In genomic region chr12:106565263-106565681, GRCm38 (mm10) we compare ENCODE assay signal across 20 mouse cellular contexts.
DNase-seq lines count a peak whose midpoint lies in the region; ATAC-seq and TF ChIP-seq lines count a peak whose summit lies in the region.
"Had no signal": no experiment of that assay in that cellular context is flagged by ENCODE, and none has a peak within 500 bp of the region (broad histone marks: within the 10 kb centered on the region; RNA-seq: fewer than 3 reads in every experiment).

No protein-coding gene starts in this region.

- no peaks in the 10 kb centered on the region for H3K36me3 ChIP-seq in forebrain, postnatal 0 days (ENCODE audit: insufficient read depth)
- H3K36me3 ChIP-seq in forebrain, embryonic 11.5 days (ENCODE audit: control insufficient read depth, insufficient read depth, low read length): no peaks in the 10 kb centered on the region
- H3K36me3 ChIP-seq: G1E; hindbrain, embryonic 15.5 days; lung, embryonic 15.5 days had no signal

- TF ChIP-seq CTCF in forebrain, postnatal 0 days (IDR thresholded peaks at IDR 0.05; ENCODE audit: low read depth): no peak

- no peak for ATAC-seq in forebrain, postnatal 0 days
- no peak for ATAC-seq in forebrain, embryonic 11.5 days (replicated peaks; ENCODE audit: low FRiP score)
- no peak for ATAC-seq in megakaryocyte, adult 5-6 weeks (ENCODE audit: poor library complexity, severe bottlenecking)

- H3K4me2 ChIP-seq in forebrain, postnatal 0 days (ENCODE audit: low read depth): no peak overlapping the region
- no peak overlapping the region for H3K4me2 ChIP-seq in forebrain, embryonic 11.5 days (ENCODE audit: low read depth, low read length, severe bottlenecking)
- H3K4me2 ChIP-seq: hindbrain, embryonic 15.5 days; liver, embryonic 11.5 days; lung, embryonic 15.5 days had no signal

- H3K9ac ChIP-seq in forebrain, postnatal 0 days: no peak overlapping the region
- H3K9ac ChIP-seq in forebrain, embryonic 11.5 days (ENCODE audit: low read length): no peak overlapping the region
- H3K9ac ChIP-seq: hindbrain, embryonic 15.5 days; lung, embryonic 15.5 days had no signal

- DNase-seq in forebrain, postnatal 0 days: no peak
- DNase-seq in forebrain, embryonic 11.5 days (ENCODE audit: low spot score): no peak
- DNase-seq in CD4-positive helper T cell, adult 2 months (ENCODE audit: low read depth, low spot score): peak; percentile 64
- peak; percentile 16 for DNase-seq in ZHBTc4 (ENCODE audit: low read depth, low spot score)
- DNase-seq in thymus, adult 18-20 months: peak; percentile 11 to 52
- no peak for DNase-seq in adrenal gland, postnatal 25 days
- DNase-seq in layer of hippocampus, postnatal 25 days (ENCODE audit: extremely low spot score in 1 of 2, low spot score in 1 of 2): no peak
- DNase-seq: adrenal gland, postnatal 36 days; heart, adult 2 months; heart, postnatal 14 days; kidney, adult 2 months; kidney, postnatal 36 days; right cerebral cortex, adult 18-20 months had no signal

- no peaks in the 10 kb centered on the region for H3K9me3 ChIP-seq in forebrain, postnatal 0 days (ENCODE audit: low read length)
- H3K9me3 ChIP-seq in forebrain, embryonic 11.5 days (ENCODE audit: control insufficient read depth, low read length): no peaks in the 10 kb centered on the region
- H3K9me3 ChIP-seq: hindbrain, embryonic 15.5 days; lung, embryonic 15.5 days had no signal

- no peaks in the 10 kb centered on the region for H3K27me3 ChIP-seq in forebrain, postnatal 0 days (ENCODE audit: insufficient read depth, low read length)
- no peaks in the 10 kb centered on the region for H3K27me3 ChIP-seq in forebrain, embryonic 11.5 days (ENCODE audit: control insufficient read depth, insufficient read depth, low read length)
- H3K27me3 ChIP-seq: hindbrain, embryonic 15.5 days; lung, embryonic 15.5 days; megakaryocyte, embryonic 14.5 days had no signal

- H3K4me3 ChIP-seq in forebrain, postnatal 0 days (ENCODE audit: low read depth, low read length): no peak overlapping the region
- H3K4me3 ChIP-seq in forebrain, embryonic 11.5 days (ENCODE audit: low read depth, low read length): no peak overlapping the region
- H3K4me3 ChIP-seq: heart, adult 2 months; hindbrain, embryonic 15.5 days; lung, embryonic 15.5 days; megakaryocyte, embryonic 14.5 days had no signal

- H3K4me1 ChIP-seq in forebrain, postnatal 0 days (ENCODE audit: insufficient read depth): no peaks in the 10 kb centered on the region
- no peaks in the 10 kb centered on the region for H3K4me1 ChIP-seq in forebrain, embryonic 11.5 days (replicated peaks; ENCODE audit: control insufficient read depth, insufficient read depth, low read length)
- H3K4me1 ChIP-seq: lung, embryonic 15.5 days; megakaryocyte, embryonic 14.5 days had no signal

- H3K27ac ChIP-seq in forebrain, postnatal 0 days (ENCODE audit: low read depth, low read length): peak overlapping the region; percentile 41; the same call in 1 of the 2 replicates
- H3K27ac ChIP-seq in forebrain, embryonic 11.5 days (ENCODE audit: low read depth, low read length): no peak overlapping the region
- H3K27ac ChIP-seq: heart, adult 2 months; hindbrain, embryonic 15.5 days; lung, embryonic 15.5 days; stomach, postnatal 0 days had no signal

- WGBS in forebrain, postnatal 0 days: 35% methylated on average over 6 of the region's 6 CpGs
- 36% methylated on average over 6 of the region's 6 CpGs for WGBS in forebrain, embryonic 11.5 days

Comparison
In these comparisons a context has a peak if more than half of its experiments do, and no peak if none do; other contexts are left out.
1. DNase-seq: peak in CD4-positive helper T cell, adult 2 months (single experiment), ZHBTc4 (single experiment) and thymus, adult 18-20 months (2 of 2); none in forebrain, postnatal 0 days (single experiment), forebrain, embryonic 11.5 days (single experiment), adrenal gland, postnatal 25 days (single experiment) and layer of hippocampus, postnatal 25 days (0 of 2).